Mouse (Mus musculus): ENCODE results near the gene Mettl7b.

DNA sequence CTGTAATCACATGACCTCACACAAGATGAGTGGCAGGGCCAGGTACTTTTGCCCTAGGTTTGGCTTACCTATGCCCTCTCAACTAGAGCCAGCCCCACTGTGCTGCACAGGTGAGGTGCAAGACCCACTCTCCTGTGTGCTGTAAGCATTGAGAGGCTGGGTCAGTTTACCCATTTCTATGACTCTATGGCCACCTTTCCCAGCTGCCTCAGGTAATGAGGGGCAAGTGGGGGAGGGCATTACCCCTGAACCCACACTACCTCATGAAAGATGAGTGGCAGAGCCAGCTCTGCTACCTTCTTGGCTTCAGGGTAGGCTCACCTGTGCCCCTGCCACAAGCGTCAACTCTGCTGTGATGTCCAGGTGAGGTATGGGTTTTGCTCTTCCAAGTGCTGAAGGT lies 35.0 kb upstream of the Mettl7b start:
- no peak for TF ChIP-seq CTCF (IDR thresholded peaks at IDR 0.05; ENCODE audit: borderline replicate concordance, insufficient read depth, low read depth, low read length)
- no peak for TF ChIP-seq POLR2A (IDR thresholded peaks at IDR 0.05; ENCODE audit: borderline replicate concordance, insufficient read depth, low read length)

Measured in cerebellum, adult 2 months (tissue).